Mouse (Mus musculus): ENCODE data around the gene Rplp2.

GRCm38 (mm10) chr7:141497600-141497999 lies 50.4 kb downstream of the Rplp2 start:
- no peak for TF ChIP-seq CTCF (conservative IDR thresholded peaks at IDR 0.05; ENCODE audit: insufficient read depth, insufficient read length, low read depth, low read length)
- TF ChIP-seq POLR2A (IDR thresholded peaks at IDR 0.05; ENCODE audit: low read depth, low read length), result no peak
